ENCODE assay signal across 30 mouse cellular contexts in the genomic region with DNA sequence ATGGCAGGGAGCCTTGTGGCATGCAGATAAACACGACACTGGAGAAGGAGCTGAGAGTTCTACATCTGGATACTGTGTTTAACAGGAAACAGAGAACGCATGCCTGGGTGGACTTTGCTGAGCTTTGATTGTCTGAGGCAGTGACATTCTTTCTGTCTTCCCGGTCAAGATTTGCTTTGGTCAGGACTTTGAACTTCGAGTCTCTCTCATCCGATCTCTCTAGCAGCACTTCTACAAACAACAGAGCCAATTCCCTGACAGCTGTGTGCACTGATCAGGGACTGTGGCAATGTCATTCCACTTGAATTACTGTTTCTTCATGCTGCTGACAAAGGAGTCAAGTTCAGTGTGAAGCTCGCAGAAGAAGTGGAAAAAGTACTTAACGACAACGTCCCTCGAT.
DNase-seq lines count a peak whose midpoint lies in the region; ATAC-seq and TF ChIP-seq lines count a peak whose summit lies in the region.
"Had no signal": no experiment of that assay in that cellular context is flagged by ENCODE, and none has a peak within 500 bp of the region (broad histone marks: within the 10 kb centered on the region; RNA-seq: fewer than 3 reads in every experiment).

No protein-coding gene starts in this region.

- ATAC-seq in embryonic facial prominence, embryonic 11.5 days (replicated peaks; ENCODE audit: insufficient number of reproducible peaks, low FRiP score, low TSS enrichment, low read depth): no peak
- no peak for ATAC-seq in limb, embryonic 14.5 days (ENCODE audit: low FRiP score, low read depth)
- ATAC-seq: forebrain, embryonic 16.5 days; hindbrain, postnatal 0 days; inflammation-experienced regulatory T-cells, adult 6 months had no signal

- H3K9ac ChIP-seq in embryonic facial prominence, embryonic 11.5 days (replicated peaks; ENCODE audit: low read length): no peak overlapping the region
- H3K9ac ChIP-seq in limb, embryonic 14.5 days (ENCODE audit: low read depth, low read length, severe bottlenecking): no peak overlapping the region
- H3K9ac ChIP-seq: embryonic facial prominence, embryonic 12.5 days; forebrain, embryonic 12.5 days; heart, embryonic 13.5 days; hindbrain, embryonic 14.5 days had no signal

- H3K4me3 ChIP-seq in embryonic facial prominence, embryonic 11.5 days (ENCODE audit: low read depth, low read length): no peak overlapping the region
- no peak overlapping the region for H3K4me3 ChIP-seq in embryonic facial prominence, embryonic 10.5 days
- H3K4me3 ChIP-seq in limb, embryonic 14.5 days (replicated peaks; ENCODE audit: low read length): no peak overlapping the region
- no peak overlapping the region for H3K4me3 ChIP-seq in limb, embryonic 10.5 days
- H3K4me3 ChIP-seq: embryonic facial prominence, embryonic 12.5 days; erythroblast, embryonic 14.5 days; forebrain, embryonic 12.5 days; heart, adult 2 months; heart, embryonic 10.5 days; heart, embryonic 13.5 days had no signal

- no peak overlapping the region for H3K4me2 ChIP-seq in embryonic facial prominence, embryonic 11.5 days (ENCODE audit: low read depth, low read length)
- no peak overlapping the region for H3K4me2 ChIP-seq in limb, embryonic 14.5 days (replicated peaks; ENCODE audit: low read depth, low read length, severe bottlenecking)
- H3K4me2 ChIP-seq: embryonic facial prominence, embryonic 12.5 days; forebrain, embryonic 12.5 days; heart, embryonic 13.5 days; hindbrain, embryonic 14.5 days had no signal

- H3K9me3 ChIP-seq in embryonic facial prominence, embryonic 11.5 days (replicated peaks; ENCODE audit: control insufficient read depth, low read length): no peaks in the 10 kb centered on the region
- no peaks in the 10 kb centered on the region for H3K9me3 ChIP-seq in embryonic facial prominence, embryonic 10.5 days
- H3K9me3 ChIP-seq in limb, embryonic 14.5 days (ENCODE audit: control insufficient read depth, low read length): no peaks in the 10 kb centered on the region
- H3K9me3 ChIP-seq in limb, embryonic 10.5 days (replicated peaks): no peaks in the 10 kb centered on the region
- H3K9me3 ChIP-seq: embryonic facial prominence, embryonic 12.5 days; heart, embryonic 13.5 days had no signal

- no peak for TF ChIP-seq POLR2A in limb, embryonic 14.5 days (IDR thresholded peaks at IDR 0.05; ENCODE audit: borderline replicate concordance, extremely low read depth, insufficient read depth, insufficient read length)

- 62% methylated on average over 9 of the region's 9 CpGs for WGBS in embryonic facial prominence, embryonic 11.5 days
- 74% methylated on average over 9 of the region's 9 CpGs for WGBS in embryonic facial prominence, embryonic 10.5 days
- WGBS in limb, embryonic 14.5 days: 64% methylated on average over 9 of the region's 9 CpGs
- 77% methylated on average over 9 of the region's 9 CpGs for WGBS in limb, embryonic 10.5 days

- no peaks in the 10 kb centered on the region for H3K4me1 ChIP-seq in embryonic facial prominence, embryonic 11.5 days (ENCODE audit: control insufficient read depth, insufficient read depth, low read length)
- no peaks in the 10 kb centered on the region for H3K4me1 ChIP-seq in embryonic facial prominence, embryonic 10.5 days
- no peaks in the 10 kb centered on the region for H3K4me1 ChIP-seq in limb, embryonic 14.5 days (ENCODE audit: control insufficient read depth, insufficient read depth, low read length)
- H3K4me1 ChIP-seq in limb, embryonic 10.5 days: no peaks in the 10 kb centered on the region
- H3K4me1 ChIP-seq: embryonic facial prominence, embryonic 12.5 days; forebrain, embryonic 12.5 days; heart, embryonic 10.5 days; heart, embryonic 13.5 days had no signal

- DNase-seq in embryonic facial prominence, embryonic 11.5 days (ENCODE audit: low spot score): peak; percentile 0
- DNase-seq in embryonic facial prominence, embryonic 10.5 days (ENCODE audit: low spot score): no peak
- peak; percentile 21 for DNase-seq in kidney, adult 9 months
- no peak for DNase-seq in kidney, postnatal 25 days
- peak; percentile 7 for DNase-seq in limb, embryonic 14.5 days (ENCODE audit: low spot score)
- no peak for DNase-seq in limb, embryonic 10.5 days (ENCODE audit: low spot score)
- peak; percentile 60 for DNase-seq in yolk sac, embryonic 10.5 days (ENCODE audit: low spot score)
- no peak for DNase-seq in cerebellum, postnatal 25 days
- DNase-seq: adrenal gland, adult 2 months; adrenal gland, postnatal 14 days; B cell, adult 2 months; cerebellum, adult 11-12 months; cerebellum, adult 8-10 months; cerebellum, postnatal 10 days; gastrocnemius, postnatal 10 days; gastrocnemius, postnatal 36 days; heart, adult 2 months; heart, postnatal 14 days; heart, postnatal 4 days had no signal

- H3K36me3 ChIP-seq in embryonic facial prominence, embryonic 11.5 days (replicated peaks; ENCODE audit: control insufficient read depth, insufficient read depth, low read depth, low read length): no peaks in the 10 kb centered on the region
- H3K36me3 ChIP-seq in embryonic facial prominence, embryonic 10.5 days (replicated peaks): no peaks in the 10 kb centered on the region
- no peaks in the 10 kb centered on the region for H3K36me3 ChIP-seq in limb, embryonic 14.5 days (ENCODE audit: control insufficient read depth, insufficient read depth, low read length)
- H3K36me3 ChIP-seq in limb, embryonic 10.5 days: no peaks in the 10 kb centered on the region
- H3K36me3 ChIP-seq: embryonic facial prominence, embryonic 12.5 days; forebrain, embryonic 12.5 days; G1E; heart, embryonic 10.5 days; heart, embryonic 13.5 days had no signal

- no peak overlapping the region for H3K27ac ChIP-seq in embryonic facial prominence, embryonic 11.5 days (replicated peaks; ENCODE audit: low read depth, low read length)
- no peak overlapping the region for H3K27ac ChIP-seq in embryonic facial prominence, embryonic 10.5 days (replicated peaks)
- H3K27ac ChIP-seq in limb, embryonic 14.5 days (replicated peaks; ENCODE audit: low read depth, low read length): no peak overlapping the region
- no peak overlapping the region for H3K27ac ChIP-seq in limb, embryonic 10.5 days
- H3K27ac ChIP-seq: embryonic facial prominence, embryonic 12.5 days; forebrain, embryonic 12.5 days; heart, adult 2 months; heart, embryonic 10.5 days; heart, embryonic 13.5 days; hindbrain, embryonic 14.5 days; hindbrain, postnatal 0 days had no signal

- H3K27me3 ChIP-seq in embryonic facial prominence, embryonic 11.5 days (ENCODE audit: control insufficient read depth, insufficient read depth, low read length): no peaks in the 10 kb centered on the region
- no peaks in the 10 kb centered on the region for H3K27me3 ChIP-seq in embryonic facial prominence, embryonic 10.5 days (replicated peaks; ENCODE audit: low read depth, poor library complexity, severe bottlenecking)
- H3K27me3 ChIP-seq in limb, embryonic 14.5 days (ENCODE audit: control insufficient read depth, insufficient read depth, low read length): no peaks in the 10 kb centered on the region
- no peaks in the 10 kb centered on the region for H3K27me3 ChIP-seq in limb, embryonic 10.5 days (ENCODE audit: low read depth, poor library complexity, severe bottlenecking)
- H3K27me3 ChIP-seq: CH12.LX; embryonic facial prominence, embryonic 12.5 days; forebrain, embryonic 12.5 days; heart, embryonic 13.5 days had no signal

Comparison
In these comparisons a context has a peak if more than half of its experiments do, and no peak if none do; other contexts are left out.
1. DNase-seq: peak in embryonic facial prominence, embryonic 11.5 days (single experiment), kidney, adult 9 months (single experiment), limb, embryonic 14.5 days (single experiment) and yolk sac, embryonic 10.5 days (single experiment); none in embryonic facial prominence, embryonic 10.5 days (single experiment), kidney, postnatal 25 days (0 of 2), limb, embryonic 10.5 days (single experiment) and cerebellum, postnatal 25 days (0 of 2).